Mouse (Mus musculus): ENCODE measurements around the gene Cox8a. TPM values are rescaled to one million over a fixed set of nuclear protein-coding genes. Genes with fewer than 3 reads are reported as not detected.

Cox8a gene
- polyA plus RNA-seq, 1 experiment from 2014 or later: 1,275 TPM

DNA sequence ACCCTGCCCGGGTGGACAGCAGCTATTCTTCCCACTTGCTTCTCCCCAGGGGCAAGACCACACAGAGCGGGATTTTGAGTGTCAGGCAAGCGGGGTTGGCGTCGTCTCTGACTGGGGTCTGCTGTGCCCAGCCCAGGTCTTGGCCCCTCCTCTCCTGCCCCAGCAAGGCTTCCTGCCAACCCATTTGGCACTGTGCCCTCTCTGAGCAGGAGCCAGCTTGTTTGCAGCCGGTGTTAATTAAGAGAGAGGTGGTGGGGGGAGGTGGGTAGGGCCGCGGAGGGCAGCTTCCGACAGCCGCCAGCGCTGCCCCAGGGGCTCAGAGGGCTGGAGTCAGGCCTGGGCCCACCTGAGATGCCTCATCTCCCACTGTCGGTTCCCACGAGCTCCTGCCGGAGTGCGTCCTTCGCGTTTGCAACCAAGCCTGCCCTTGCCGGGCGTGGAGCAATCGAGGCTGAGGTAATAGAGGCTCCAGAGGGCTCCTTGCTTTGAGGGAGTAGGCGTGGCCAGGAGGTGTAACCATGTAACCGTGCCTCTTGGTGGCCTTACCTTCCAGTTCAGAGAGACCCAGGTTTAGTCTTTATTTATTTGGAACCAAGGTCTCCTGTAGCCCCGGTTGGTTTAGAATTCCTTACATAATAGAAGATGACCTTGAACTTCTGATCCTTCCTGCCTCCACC, 35.0 kb downstream of the Cox8a start:
- ATAC-seq (ENCODE audit: low FRiP score) (peak; percentile 71), DNase-seq (ENCODE audit: low spot score) (peak; percentile 89)
- no peak overlapping the region for H3K9ac ChIP-seq
- peak overlapping the region; percentile 6; the same call in 1 of the 2 replicates for H3K4me2 ChIP-seq (replicated peaks)
- H3K4me3 ChIP-seq (replicated peaks; ENCODE audit: low read length): no peak overlapping the region
- H3K36me3 ChIP-seq (replicated peaks; ENCODE audit: control insufficient read depth, insufficient read depth): no peaks in the 10 kb centered on the region
- H3K27me3 ChIP-seq (ENCODE audit: control insufficient read depth, insufficient read depth, low read length): peaks cover 19% of the 10 kb centered on the region; the same call in 1 of the 2 replicates
- H3K27ac ChIP-seq: no peak overlapping the region
- H3K9me3 ChIP-seq (ENCODE audit: control insufficient read depth, low read length): no peaks in the 10 kb centered on the region
- peaks cover 34% of the 10 kb centered on the region for H3K4me1 ChIP-seq (replicated peaks; ENCODE audit: control insufficient read depth, insufficient read depth, low read length)
- 6% methylated on average over 23 of the region's 23 CpGs for WGBS

- H3K27ac ChIP-seq: no peak overlapping the region
- WGBS: 59% methylated on average over 7 of the region's 7 CpGs
- DNase-seq (ENCODE audit: low spot score) (no peak), ATAC-seq (ENCODE audit: low FRiP score) (no peak)
- H3K4me3 ChIP-seq (replicated peaks; ENCODE audit: low read length): no peak overlapping the region
- peaks cover 34% of the 10 kb centered on the region for H3K4me1 ChIP-seq (replicated peaks; ENCODE audit: control insufficient read depth, insufficient read depth, low read length)
- no peaks in the 10 kb centered on the region for H3K9me3 ChIP-seq (ENCODE audit: control insufficient read depth, low read length)
- no peak overlapping the region for H3K9ac ChIP-seq
- H3K4me2 ChIP-seq (replicated peaks): no peak overlapping the region
- H3K36me3 ChIP-seq (replicated peaks; ENCODE audit: control insufficient read depth, insufficient read depth): no peaks in the 10 kb centered on the region
- peaks cover 15% of the 10 kb centered on the region; the same call in 1 of the 2 replicates for H3K27me3 ChIP-seq (ENCODE audit: control insufficient read depth, insufficient read depth, low read length)
Observed at GRCm38 (mm10) chr19:7181496-7181895, 35.9 kb downstream of the Cox8a start.

DNA sequence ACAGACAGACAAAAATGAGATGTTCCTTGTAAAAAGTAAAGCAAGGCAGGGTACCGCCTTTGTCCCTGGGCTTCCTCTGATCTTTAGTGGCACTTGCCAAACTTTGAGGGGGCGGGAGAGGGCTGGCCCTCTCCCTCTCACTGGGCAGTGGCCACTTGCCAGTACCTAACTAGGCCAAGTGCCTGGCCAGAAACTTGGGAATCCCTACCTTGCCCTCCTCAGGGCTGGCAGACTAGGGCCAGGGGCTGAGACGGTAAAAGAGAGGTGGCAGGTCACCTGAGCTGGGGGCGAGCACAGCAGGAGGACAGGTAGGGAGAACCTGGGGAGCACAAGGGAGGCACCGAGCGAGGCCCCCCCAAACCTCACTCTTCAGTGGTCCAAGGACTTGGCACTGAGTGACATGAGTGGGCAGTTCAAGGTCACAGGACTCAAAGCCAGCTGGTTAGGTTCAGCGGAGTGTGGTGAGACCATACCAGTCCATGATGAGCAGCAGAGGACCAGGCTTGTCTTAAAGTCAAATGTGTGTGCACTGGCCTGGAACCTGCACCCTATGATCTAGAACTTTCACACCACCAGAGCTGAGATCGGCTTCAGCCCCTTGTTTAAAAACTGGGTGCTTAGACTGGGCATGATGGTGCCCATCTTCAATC, 36.5 kb downstream of the Cox8a start:
- no peaks in the 10 kb centered on the region for H3K9me3 ChIP-seq (ENCODE audit: control insufficient read depth, low read length)
- DNase-seq (ENCODE audit: low spot score) (no peak), ATAC-seq (ENCODE audit: low FRiP score) (no peak)
- H3K4me2 ChIP-seq (replicated peaks): no peak overlapping the region
- H3K36me3 ChIP-seq (replicated peaks; ENCODE audit: control insufficient read depth, insufficient read depth): no peaks in the 10 kb centered on the region
- peaks cover 34% of the 10 kb centered on the region for H3K4me1 ChIP-seq (replicated peaks; ENCODE audit: control insufficient read depth, insufficient read depth, low read length)
- H3K4me3 ChIP-seq (replicated peaks; ENCODE audit: low read length): no peak overlapping the region
- peaks cover 13% of the 10 kb centered on the region; the same call in 1 of the 2 replicates for H3K27me3 ChIP-seq (ENCODE audit: control insufficient read depth, insufficient read depth, low read length)
- no peak overlapping the region for H3K27ac ChIP-seq
- WGBS: 74% methylated on average over 8 of the region's 8 CpGs
- H3K9ac ChIP-seq: no peak overlapping the region

- 42% methylated on average over 3 of the region's 3 CpGs for WGBS
Observed at GRCm38 (mm10) chr19:7178841-7179452, 38.5 kb downstream of the Cox8a start.

DNA sequence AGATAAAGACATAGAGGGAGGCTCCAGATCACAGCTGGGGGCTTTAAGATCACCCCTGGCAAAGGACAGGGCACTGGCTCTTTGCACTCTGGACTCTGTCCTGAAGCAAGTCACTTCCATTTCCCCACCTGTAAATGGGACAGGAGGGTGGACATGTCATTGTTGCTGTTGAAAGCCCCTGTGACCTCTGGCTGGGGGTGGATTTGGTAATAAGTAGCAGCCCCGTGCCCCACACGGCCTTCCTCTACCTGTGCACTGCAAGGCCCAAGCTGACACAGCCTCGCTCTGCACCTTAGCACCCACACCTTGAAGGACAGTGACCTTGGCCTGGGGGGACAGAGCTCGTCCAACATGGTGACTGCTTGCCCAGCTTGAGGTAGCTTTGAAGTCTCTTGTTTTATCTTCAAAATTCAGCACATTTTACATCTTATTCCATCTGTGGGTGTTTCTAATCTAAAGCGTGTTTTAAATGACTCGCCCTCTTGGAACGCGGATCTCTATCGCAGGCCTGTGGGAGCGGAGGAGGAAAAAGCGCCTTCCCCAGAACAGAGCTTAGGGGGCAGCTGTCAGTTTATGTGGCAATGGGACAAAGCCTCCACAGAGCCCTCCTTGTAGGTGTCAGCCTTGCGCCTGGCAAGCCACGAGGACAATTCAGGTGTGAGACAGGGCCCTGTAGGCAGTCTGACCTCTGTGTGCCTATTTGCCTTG, 39.5 kb downstream of the Cox8a start:
- Histone ChIP-seq H3K4me2 (replicated peaks) (no peak overlapping the region), H3K4me1 (replicated peaks; ENCODE audit: control insufficient read depth, insufficient read depth, low read length) (peaks cover 22% of the 10 kb centered on the region), H3K27ac (no peak overlapping the region), H3K36me3 (replicated peaks; ENCODE audit: control insufficient read depth, insufficient read depth) (no peaks in the 10 kb centered on the region), H3K9ac (no peak overlapping the region), H3K9me3 (ENCODE audit: control insufficient read depth, low read length) (no peaks in the 10 kb centered on the region), H3K4me3 (replicated peaks; ENCODE audit: low read length) (no peak overlapping the region), H3K27me3 (ENCODE audit: control insufficient read depth, insufficient read depth, low read length) (peaks cover 3% of the 10 kb centered on the region; the same call in 1 of the 2 replicates)
- ATAC-seq (ENCODE audit: low FRiP score) (no peak), DNase-seq (ENCODE audit: low spot score) (no peak)
- 58% methylated on average over 13 of the region's 13 CpGs for WGBS

More at GRCm38 (mm10) chr19:7178841-7179452, 38.5 kb downstream of the Cox8a start:
- ATAC-seq (ENCODE audit: low FRiP score) (no peak), DNase-seq (ENCODE audit: low spot score) (no peak)
- Histone ChIP-seq H3K27me3 (ENCODE audit: control insufficient read depth, insufficient read depth, low read length) (peaks cover 3% of the 10 kb centered on the region; the same call in 1 of the 2 replicates), H3K4me2 (replicated peaks) (no peak overlapping the region), H3K36me3 (replicated peaks; ENCODE audit: control insufficient read depth, insufficient read depth) (no peaks in the 10 kb centered on the region), H3K27ac (no peak overlapping the region), H3K9ac (no peak overlapping the region), H3K9me3 (ENCODE audit: control insufficient read depth, low read length) (no peaks in the 10 kb centered on the region), H3K4me3 (replicated peaks; ENCODE audit: low read length) (no peak overlapping the region), H3K4me1 (replicated peaks; ENCODE audit: control insufficient read depth, insufficient read depth, low read length) (peaks cover 31% of the 10 kb centered on the region)

DNA sequence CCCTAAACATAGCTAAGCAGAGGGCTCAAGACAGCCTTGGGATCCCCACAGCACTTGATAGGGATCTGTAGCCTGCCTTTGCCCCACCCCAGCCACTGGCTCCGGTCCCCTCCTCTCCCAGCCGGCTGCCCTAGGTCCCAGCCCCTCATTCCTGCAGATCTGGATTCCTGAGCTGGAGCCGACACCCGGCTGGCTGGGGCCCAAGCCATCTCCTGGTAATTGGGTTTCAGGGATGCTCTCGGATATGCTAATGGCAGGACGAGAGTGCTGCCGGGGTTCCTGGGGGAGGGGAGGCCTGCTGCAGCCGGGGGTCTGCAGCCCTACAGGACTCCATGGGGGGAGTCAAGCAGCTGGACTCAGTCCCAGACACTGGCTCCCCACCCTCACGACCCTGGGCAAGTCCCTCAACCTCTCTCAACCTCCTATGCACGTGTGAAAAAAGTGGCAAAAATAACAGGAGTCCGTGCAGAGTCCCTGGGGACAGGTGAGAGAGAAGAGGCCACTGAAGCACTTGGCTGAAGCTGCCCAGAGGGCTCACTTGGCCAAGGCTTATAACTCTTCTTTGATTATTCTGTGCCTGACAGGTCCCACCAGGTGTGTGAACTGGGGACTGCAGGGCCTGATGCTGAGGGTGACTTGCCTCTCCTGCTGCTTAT, 41.2 kb downstream of the Cox8a start:
- peaks cover 23% of the 10 kb centered on the region for H3K4me1 ChIP-seq (replicated peaks; ENCODE audit: control insufficient read depth, insufficient read depth, low read length)
- no peaks in the 10 kb centered on the region for H3K36me3 ChIP-seq (replicated peaks; ENCODE audit: control insufficient read depth, insufficient read depth)
- H3K9ac ChIP-seq: 0 out of 2 replicates have a peak overlapping the region, but pooled peaks have one; percentile 3
- DNase-seq (ENCODE audit: low spot score) (no peak), ATAC-seq (ENCODE audit: low FRiP score) (no peak)
- H3K27me3 ChIP-seq (ENCODE audit: control insufficient read depth, insufficient read depth, low read length): no peaks in the 10 kb centered on the region
- 10% methylated on average over 11 of the region's 11 CpGs for WGBS
- H3K4me2 ChIP-seq (replicated peaks): no peak overlapping the region
- no peak overlapping the region for H3K27ac ChIP-seq
- no peaks in the 10 kb centered on the region for H3K9me3 ChIP-seq (ENCODE audit: control insufficient read depth, low read length)
- H3K4me3 ChIP-seq (replicated peaks; ENCODE audit: low read length): no peak overlapping the region

DNA sequence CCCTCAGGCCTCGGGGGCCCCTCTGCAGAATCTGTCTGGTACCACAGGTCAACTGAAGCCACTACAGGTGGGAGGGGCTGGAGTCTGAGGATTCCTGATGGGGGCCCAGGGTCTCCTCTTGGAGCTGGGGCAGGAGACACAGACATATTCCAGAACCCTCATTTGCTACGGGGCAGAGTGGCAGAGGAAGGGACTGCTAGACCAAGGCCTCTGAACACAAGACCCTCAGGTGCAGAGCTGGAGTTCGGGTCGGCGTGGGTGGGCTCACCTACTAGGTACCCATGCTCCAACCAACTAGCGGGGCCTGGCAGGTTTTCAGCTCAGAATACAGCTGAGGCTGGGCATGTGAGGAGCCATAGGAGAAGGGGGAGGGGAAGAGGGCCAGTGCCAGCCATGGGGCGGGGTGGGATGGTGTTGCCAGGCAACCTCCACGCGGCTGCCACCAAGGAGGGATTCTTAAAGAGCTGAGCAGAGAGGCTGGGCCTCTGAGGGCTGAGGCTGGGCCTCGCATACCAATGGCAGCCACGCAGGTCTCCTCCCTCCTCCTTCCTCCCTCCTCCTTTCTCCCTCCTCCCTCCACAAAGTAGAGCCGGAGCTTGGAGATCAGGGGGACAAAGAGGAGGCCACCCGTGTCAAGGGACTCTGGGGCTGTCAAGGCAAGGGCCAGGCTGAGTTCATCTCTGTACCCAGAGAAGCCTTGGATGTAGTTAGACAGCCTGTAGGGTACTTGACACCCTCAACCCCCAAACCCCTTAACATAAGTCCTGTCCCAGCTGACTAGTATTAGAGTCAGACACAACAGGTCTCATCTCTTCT, 45.2 kb downstream of the Cox8a start:
- peak overlapping the region; percentile 1; the same call in 1 of the 2 replicates for H3K4me2 ChIP-seq (replicated peaks)
- WGBS: 5% methylated on average over 13 of the region's 13 CpGs
- H3K9me3 ChIP-seq (ENCODE audit: control insufficient read depth, low read length): no peaks in the 10 kb centered on the region
- H3K9ac ChIP-seq: no peak overlapping the region
- no peaks in the 10 kb centered on the region for H3K36me3 ChIP-seq (replicated peaks; ENCODE audit: control insufficient read depth, insufficient read depth)
- DNase-seq (ENCODE audit: low spot score) (peak; percentile 72), ATAC-seq (ENCODE audit: low FRiP score) (peak; percentile 92)
- H3K4me3 ChIP-seq (replicated peaks; ENCODE audit: low read length): no peak overlapping the region
- H3K27ac ChIP-seq: no peak overlapping the region
- H3K4me1 ChIP-seq (replicated peaks; ENCODE audit: control insufficient read depth, insufficient read depth, low read length): peaks cover 26% of the 10 kb centered on the region
- H3K27me3 ChIP-seq (ENCODE audit: control insufficient read depth, insufficient read depth, low read length): 0 out of 2 replicates have a peak, but pooled peaks cover 2% of the 10 kb centered on the region

GRCm38 (mm10) chr19:7171447-7171846, 46.0 kb downstream of the Cox8a start:
- Histone ChIP-seq H3K27me3 (ENCODE audit: control insufficient read depth, insufficient read depth, low read length) (peaks cover 9% of the 10 kb centered on the region; the same call in 1 of the 2 replicates), H3K9ac (no peak overlapping the region), H3K4me1 (replicated peaks; ENCODE audit: control insufficient read depth, insufficient read depth, low read length) (peaks cover 27% of the 10 kb centered on the region), H3K9me3 (ENCODE audit: control insufficient read depth, low read length) (no peaks in the 10 kb centered on the region), H3K27ac (no peak overlapping the region), H3K4me2 (replicated peaks) (peak overlapping the region; percentile 1; the same call in 1 of the 2 replicates), H3K36me3 (replicated peaks; ENCODE audit: control insufficient read depth, insufficient read depth) (no peaks in the 10 kb centered on the region), H3K4me3 (replicated peaks; ENCODE audit: low read length) (no peak overlapping the region)
- WGBS: 5% methylated on average over 8 of the region's 8 CpGs
- ATAC-seq (ENCODE audit: low FRiP score) (no peak), DNase-seq (ENCODE audit: low spot score) (no peak)

All from hindbrain, embryonic 14.5 days (tissue).